Mouse (Mus musculus) spleen, adult 12 weeks (tissue): ENCODE data around the gene Arl15.

ENCODE experiments used
- DNase-seq: peaks from one replicate; pipeline ENCODE4 v3.0.0; 2022; ENCODE audit warnings: low spot score

Gene Arl15

DNA sequence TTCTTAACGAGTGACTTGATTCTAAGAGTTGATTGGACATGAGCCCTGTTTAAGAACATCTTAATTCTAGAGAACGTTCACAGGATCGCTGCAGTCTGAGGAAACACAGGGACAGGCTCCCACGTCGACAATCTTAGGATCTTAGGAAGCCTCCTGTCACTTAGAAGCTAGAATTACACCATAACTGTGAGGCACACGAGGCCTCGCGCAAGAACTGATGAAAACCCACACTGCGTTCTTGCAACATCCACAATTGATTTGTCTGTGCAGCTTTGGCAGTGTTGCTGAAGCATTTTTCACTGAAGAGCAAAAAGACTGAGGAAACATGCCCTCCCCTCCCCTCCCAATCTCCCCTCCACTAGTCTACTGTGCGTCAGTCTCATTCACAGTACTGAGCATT is 196.4 kb downstream of the Arl15 start:
- DNase-seq: no peak

DNA sequence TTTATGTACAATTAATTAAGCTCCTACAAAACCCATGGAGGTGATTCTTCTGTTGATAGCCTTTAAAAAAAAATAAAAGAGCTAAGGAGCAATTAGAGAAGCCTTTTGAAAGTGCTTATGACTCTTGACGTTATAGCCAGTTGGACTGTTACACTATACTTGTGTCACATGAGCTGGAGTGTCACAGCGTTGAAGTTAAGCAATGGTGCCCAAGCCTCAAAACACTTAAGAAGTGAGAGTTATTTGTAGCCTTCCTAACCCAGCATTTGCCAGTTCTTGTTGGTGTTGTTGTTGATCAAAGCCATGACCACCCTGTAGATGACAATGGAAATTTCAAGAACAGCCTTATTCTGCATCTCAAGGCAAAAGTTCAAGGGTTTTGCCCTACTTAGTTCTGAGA is 198.8 kb downstream of the Arl15 start:
- DNase-seq: no peak

DNA sequence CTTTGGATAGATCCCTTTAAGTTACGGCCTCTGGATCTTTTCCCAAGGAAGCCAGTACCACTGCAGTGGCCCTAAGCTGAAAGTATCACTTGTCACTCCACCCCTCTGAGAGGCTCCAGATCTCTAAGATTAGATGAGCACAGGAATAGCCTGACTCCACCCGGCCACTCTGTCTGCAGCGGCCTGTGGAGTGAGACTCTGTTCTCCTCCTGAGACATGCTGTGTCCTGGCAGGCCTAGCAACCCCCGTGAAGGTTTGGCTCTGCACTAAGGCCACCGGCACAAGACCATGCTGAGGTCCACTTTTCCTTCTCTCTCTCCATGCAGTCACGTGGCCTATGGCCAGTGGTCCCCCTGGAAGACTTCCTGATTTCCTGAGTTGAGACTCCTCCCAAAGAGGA is 200.3 kb downstream of the Arl15 start:
- DNase-seq: no peak

DNA sequence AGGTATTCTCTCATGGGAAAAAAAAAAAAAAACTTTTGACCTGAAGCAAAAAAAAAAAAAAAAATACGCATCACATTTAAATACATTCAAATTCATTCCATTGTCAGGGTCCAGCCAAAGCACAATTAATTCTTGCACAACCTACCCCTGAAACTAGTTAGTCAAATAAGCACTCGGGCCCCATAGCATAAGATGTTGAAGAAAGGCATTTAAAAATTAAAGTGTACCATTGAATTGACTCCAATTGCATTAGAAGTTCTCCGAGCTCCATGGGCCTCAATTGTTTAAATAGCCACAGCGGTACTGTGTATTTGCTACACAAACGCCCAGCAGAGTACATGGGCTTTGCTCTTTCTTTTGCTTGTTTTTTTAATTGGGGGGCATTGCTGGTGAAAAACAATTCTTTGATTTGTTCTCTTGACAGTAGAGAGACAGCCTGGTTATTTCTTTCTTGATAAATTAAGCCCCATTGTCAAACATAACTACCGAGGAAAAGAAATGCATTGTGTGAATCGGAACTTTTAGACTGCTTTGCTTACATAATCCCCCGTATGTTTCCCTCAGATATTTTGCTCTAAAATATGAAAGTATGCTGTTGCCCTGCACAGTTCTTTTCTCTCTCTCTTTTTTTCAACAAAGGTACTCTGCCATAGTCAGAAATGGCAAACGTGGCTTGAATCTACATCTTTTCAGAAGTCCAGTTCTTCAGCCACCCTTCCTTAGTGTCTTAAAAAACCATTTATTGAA is 201.4 kb downstream of the Arl15 start:
- no peak for DNase-seq

DNA sequence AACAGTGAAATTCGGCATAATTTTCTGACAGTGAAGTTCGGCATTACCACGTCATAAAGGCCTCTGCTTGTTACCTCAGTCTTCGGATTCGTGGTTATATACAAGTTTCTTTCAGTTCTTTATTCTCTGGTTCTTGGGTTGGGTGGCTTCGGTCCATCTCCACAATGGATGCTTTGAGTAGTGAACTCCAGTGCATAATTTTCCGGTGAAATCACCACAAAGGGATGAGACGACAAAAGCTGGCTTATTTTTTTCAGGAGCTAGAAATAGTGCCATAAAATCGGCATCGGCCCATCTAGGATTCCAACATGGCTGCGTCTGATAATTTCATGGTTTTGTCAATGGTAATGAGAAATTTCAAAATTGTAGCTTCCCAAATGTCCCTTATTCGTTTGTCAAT is 204.5 kb downstream of the Arl15 start:
- DNase-seq: no peak

- DNase-seq: no peak
These were observed 209.2 kb downstream of the Arl15 start for GRCm38 (mm10) chr13:114003463-114003862.

- DNase-seq: no peak
These were observed 209.9 kb downstream of the Arl15 start for GRCm38 (mm10) chr13:114004191-114004590.

- no peak for DNase-seq
These were observed 215.5 kb downstream of the Arl15 start for GRCm38 (mm10) chr13:114009786-114010185.

- DNase-seq: no peak
These were observed 216.2 kb downstream of the Arl15 start for GRCm38 (mm10) chr13:114010521-114010920.

- no peak for DNase-seq
These were observed 216.7 kb downstream of the Arl15 start for GRCm38 (mm10) chr13:114011019-114011418.

DNA sequence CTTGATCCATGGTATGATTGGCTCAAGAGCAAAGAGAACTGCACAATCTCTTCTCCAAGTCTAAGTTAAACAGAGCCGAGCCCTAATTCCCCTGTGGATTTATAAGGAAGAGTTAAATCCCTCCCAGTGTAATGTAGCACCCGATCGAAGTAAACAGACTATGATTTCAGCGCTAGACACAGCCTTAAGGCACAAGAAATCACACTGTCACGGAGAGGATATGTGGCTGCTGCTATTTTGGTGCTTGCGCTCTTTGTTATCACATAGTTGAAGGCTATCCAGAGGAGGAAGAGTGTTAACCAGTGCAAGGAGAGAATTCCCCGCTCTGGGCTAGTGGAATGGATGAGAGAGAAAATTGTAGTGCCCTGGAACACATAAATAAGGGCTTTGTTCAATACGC is 223.6 kb downstream of the Arl15 start:
- no peak for DNase-seq

DNA sequence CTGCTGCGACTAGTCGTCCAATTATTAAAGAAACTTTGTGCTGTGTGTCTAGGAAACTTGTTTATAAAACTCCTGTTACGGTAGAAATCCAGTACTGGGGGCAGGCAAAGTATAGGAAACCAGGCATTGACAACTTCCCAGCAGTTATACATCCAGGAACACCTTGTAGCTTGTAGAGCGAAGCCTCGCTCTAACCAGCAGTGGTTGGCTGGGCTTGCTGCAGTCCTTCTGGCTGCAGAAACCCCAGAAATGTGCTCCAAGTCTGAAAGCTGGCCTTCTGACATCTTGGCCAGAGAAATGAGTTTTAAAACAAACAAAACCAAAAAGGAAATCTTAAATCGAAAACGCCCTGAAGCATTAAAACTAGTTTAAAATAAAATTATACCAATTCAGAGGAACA is 229.2 kb downstream of the Arl15 start:
- no peak for DNase-seq

GRCm38 (mm10) chr13:114026306-114026705 is 232.0 kb downstream of the Arl15 start:
- DNase-seq: no peak

GRCm38 (mm10) chr13:114026751-114027150 is 232.4 kb downstream of the Arl15 start:
- no peak for DNase-seq

DNA sequence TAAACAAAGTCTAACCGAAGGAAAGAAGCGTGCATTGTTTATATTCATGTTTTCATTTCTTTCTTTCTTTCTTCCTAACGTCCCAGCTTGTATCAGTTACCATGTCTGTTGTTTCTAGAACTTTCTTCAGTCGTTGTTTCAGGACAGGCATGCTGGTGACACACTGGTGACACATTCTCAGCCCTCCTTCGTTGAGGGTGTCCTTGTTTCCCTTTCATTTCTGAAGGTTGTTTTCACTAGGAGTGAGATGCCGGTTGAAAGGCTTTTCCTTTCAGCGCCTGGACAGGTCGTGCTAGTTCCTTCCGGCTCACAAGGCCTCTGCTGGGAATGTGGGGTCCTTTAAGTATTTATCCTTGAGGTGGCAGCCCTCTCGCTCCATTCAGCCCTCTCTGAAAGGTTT is 253.8 kb downstream of the Arl15 start:
- no peak for DNase-seq

DNA sequence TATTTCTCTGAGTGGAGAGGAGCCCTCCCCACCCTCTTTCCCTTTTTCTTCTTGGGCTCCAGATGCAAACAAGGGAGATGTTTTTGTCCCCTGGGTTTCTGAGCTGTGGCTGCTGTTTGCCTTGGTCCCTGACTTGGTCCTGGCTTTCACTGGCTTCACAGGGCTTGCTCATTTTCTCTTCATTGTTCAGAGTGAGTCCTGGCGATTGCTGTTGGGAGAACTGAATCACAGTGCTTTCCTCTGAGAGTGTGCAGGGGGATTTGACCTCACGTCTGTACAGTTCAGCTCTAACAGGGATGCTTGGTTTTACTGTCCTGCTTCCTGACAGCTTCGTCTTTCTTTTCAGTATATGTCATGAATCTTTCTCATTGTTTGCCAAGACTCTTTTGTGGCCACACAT is 254.4 kb downstream of the Arl15 start:
- DNase-seq: no peak

GRCm38 (mm10) chr13:114051151-114051850 is 257.0 kb downstream of the Arl15 start:
- DNase-seq: no peak

- DNase-seq: no peak
These were observed 258.3 kb downstream of the Arl15 start for GRCm38 (mm10) chr13:114052426-114053205.

DNA sequence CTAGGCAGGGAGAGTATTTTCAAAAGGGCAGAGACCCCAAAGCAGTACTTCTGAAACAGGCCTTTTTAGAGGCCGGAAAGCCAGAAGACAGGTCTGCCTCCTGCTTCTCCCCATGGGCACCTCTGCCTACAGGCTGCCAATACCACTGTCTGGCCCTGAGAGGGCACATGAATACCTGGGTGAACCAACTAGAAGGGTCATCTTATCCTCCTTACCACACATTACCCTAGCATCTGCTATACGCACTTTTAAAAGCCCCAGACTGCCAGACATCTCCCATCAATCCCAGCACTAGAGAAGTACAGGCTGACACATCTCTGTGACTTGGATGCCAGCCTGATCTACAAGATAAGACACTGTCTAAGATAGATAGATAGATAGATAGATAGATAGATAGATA is 259.0 kb downstream of the Arl15 start:
- DNase-seq: no peak

GRCm38 (mm10) chr13:114055686-114056085 is 261.4 kb downstream of the Arl15 start:
- no peak for DNase-seq

- no peak for DNase-seq
These were observed 266.0 kb downstream of the Arl15 start for GRCm38 (mm10) chr13:114060258-114060657.

DNA sequence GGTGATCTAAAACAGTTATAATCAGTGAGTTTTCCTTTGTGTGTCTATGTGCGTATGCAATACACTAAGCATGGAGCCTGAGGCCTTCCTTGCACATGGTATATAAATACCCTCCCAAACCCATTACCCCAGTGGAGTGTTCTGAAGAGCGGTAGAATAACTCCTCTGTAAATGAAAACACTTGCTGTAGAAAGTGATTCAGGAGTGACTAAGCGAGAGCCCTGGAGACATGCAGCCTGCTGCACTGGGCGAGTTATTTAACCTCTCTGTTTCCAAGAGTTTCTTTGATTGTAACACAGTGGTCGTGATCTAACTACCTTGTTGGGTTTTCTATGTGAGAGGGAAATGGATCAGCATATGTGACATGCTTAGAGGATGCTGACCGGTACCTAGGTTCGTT is 266.9 kb downstream of the Arl15 start:
- DNase-seq: no peak

GRCm38 (mm10) chr13:114064069-114064468 is 269.8 kb downstream of the Arl15 start:
- DNase-seq: no peak
